8 mouse cellular contexts compared by ENCODE assay signal in genomic region chr9:110249823-110250543, GRCm38 (mm10). TPM values are rescaled to one million over a fixed set of nuclear protein-coding genes. Genes with fewer than 3 reads are reported as not detected.
DNase-seq lines count a peak whose midpoint lies in the region; ATAC-seq and TF ChIP-seq lines count a peak whose summit lies in the region.

No protein-coding gene starts in this region.

- H3K4me2 ChIP-seq in heart, embryonic 16.5 days (ENCODE audit: low read depth, low read length): 0 out of 2 replicates have a peak overlapping the region, but pooled peaks have one; percentile 6
- H3K4me2 ChIP-seq in intestine, embryonic 15.5 days (replicated peaks): peak overlapping the region; percentile 18
- peak overlapping the region; percentile 36 for H3K4me2 ChIP-seq in midbrain, embryonic 11.5 days

- no peak for TF ChIP-seq POLR2A in heart, adult 2 months (IDR thresholded peaks at IDR 0.05; ENCODE audit: insufficient read depth, low read depth, low read length)

- H3K4me3 ChIP-seq in heart, embryonic 16.5 days (ENCODE audit: low read length): no peak overlapping the region
- no peak overlapping the region for H3K4me3 ChIP-seq in heart, adult 2 months
- H3K4me3 ChIP-seq in intestine, embryonic 15.5 days (replicated peaks): no peak overlapping the region
- peak overlapping the region; percentile 9; the same call in 1 of the 2 replicates for H3K4me3 ChIP-seq in midbrain, embryonic 11.5 days (ENCODE audit: low read depth, low read length)

- intact Hi-C loops in heart, adult 2 months (cut with DNase I): no loop called here

- DNase-seq in heart, adult 2 months: no peak
- peak; percentile 43 for DNase-seq in embryo, embryonic 11.5 days (ENCODE audit: low read depth, low spot score)
- DNase-seq in midbrain, embryonic 11.5 days (ENCODE audit: low spot score, missing footprints): peak; percentile 97
- DNase-seq in yolk sac, embryonic 10.5 days (ENCODE audit: low spot score): peak; percentile 5
- DNase-seq in B cell, adult 2 months: no peak
- DNase-seq in spleen, postnatal 36 days (ENCODE audit: low spot score in 2 of 2): no peak

- no peak for TF ChIP-seq CTCF in heart, adult 2 months (IDR thresholded peaks at IDR 0.05)

- TF ChIP-seq EP300 in heart, adult 2 months (IDR thresholded peaks at IDR 0.05; ENCODE audit: insufficient read depth, low read depth, low read length): no peak

- H3K27ac ChIP-seq in heart, embryonic 16.5 days (ENCODE audit: low read length): no peak overlapping the region
- no peak overlapping the region for H3K27ac ChIP-seq in heart, adult 2 months
- H3K27ac ChIP-seq in intestine, embryonic 15.5 days: peak overlapping the region; percentile 81
- H3K27ac ChIP-seq in midbrain, embryonic 11.5 days (ENCODE audit: low read depth, low read length): peak overlapping the region; percentile 98

- ATAC-seq in heart, embryonic 16.5 days (replicated peaks; ENCODE audit: extremely low read depth, insufficient read depth, low FRiP score): no peak
- ATAC-seq in intestine, embryonic 15.5 days: no peak
- ATAC-seq in midbrain, embryonic 11.5 days (ENCODE audit: low FRiP score): peak; percentile 88

- H3K4me1 ChIP-seq in heart, embryonic 16.5 days (ENCODE audit: control insufficient read depth, insufficient read depth, low read length): peaks cover 10% of the 10 kb centered on the region
- H3K4me1 ChIP-seq in heart, adult 2 months (ENCODE audit: control insufficient read depth, insufficient read depth, low read length): peaks cover 3% of the 10 kb centered on the region; the same call in 1 of the 2 replicates
- peaks cover 15% of the 10 kb centered on the region for H3K4me1 ChIP-seq in intestine, embryonic 15.5 days (replicated peaks)
- peaks cover 38% of the 10 kb centered on the region for H3K4me1 ChIP-seq in midbrain, embryonic 11.5 days (ENCODE audit: control insufficient read depth, insufficient read depth, low read length)

- peak overlapping the region; percentile 47; the same call in 1 of the 2 replicates for H3K9ac ChIP-seq in heart, embryonic 16.5 days (ENCODE audit: low read length)
- H3K9ac ChIP-seq in heart, adult 2 months (ENCODE audit: low read depth, low read length): no peak overlapping the region
- H3K9ac ChIP-seq in intestine, embryonic 15.5 days: no peak overlapping the region
- H3K9ac ChIP-seq in midbrain, embryonic 11.5 days (ENCODE audit: low read length): peak overlapping the region; percentile 63

- no peaks in the 10 kb centered on the region for H3K9me3 ChIP-seq in heart, embryonic 16.5 days (replicated peaks; ENCODE audit: control insufficient read depth, low read length)
- no peaks in the 10 kb centered on the region for H3K9me3 ChIP-seq in intestine, embryonic 15.5 days
- no peaks in the 10 kb centered on the region for H3K9me3 ChIP-seq in midbrain, embryonic 11.5 days (ENCODE audit: control insufficient read depth, low read length)

- no peaks in the 10 kb centered on the region; the same call in 1 of the 2 replicates for H3K27me3 ChIP-seq in heart, embryonic 16.5 days (ENCODE audit: control insufficient read depth, insufficient read depth, low read length)
- H3K27me3 ChIP-seq in heart, adult 2 months (ENCODE audit: control insufficient read depth, insufficient read depth, low read length): peaks cover 3% of the 10 kb centered on the region
- H3K27me3 ChIP-seq in intestine, embryonic 15.5 days (replicated peaks): peaks cover 6% of the 10 kb centered on the region; the same call in 1 of the 2 replicates
- H3K27me3 ChIP-seq in midbrain, embryonic 11.5 days (ENCODE audit: control insufficient read depth, insufficient read depth, low read length): no peaks in the 10 kb centered on the region

- no peaks in the 10 kb centered on the region for H3K36me3 ChIP-seq in heart, embryonic 16.5 days (ENCODE audit: control insufficient read depth, insufficient read depth)
- no peaks in the 10 kb centered on the region for H3K36me3 ChIP-seq in heart, adult 2 months (ENCODE audit: control insufficient read depth, insufficient read depth, low read length)
- no peaks in the 10 kb centered on the region for H3K36me3 ChIP-seq in intestine, embryonic 15.5 days
- no peaks in the 10 kb centered on the region for H3K36me3 ChIP-seq in midbrain, embryonic 11.5 days (ENCODE audit: control insufficient read depth, insufficient read depth, low read length)

- 30% methylated on average over 11 of the region's 11 CpGs for WGBS in heart, embryonic 16.5 days
- WGBS in heart, adult 2 months: 35% methylated on average over 11 of the region's 11 CpGs
- WGBS in intestine, embryonic 15.5 days: 26% methylated on average over 11 of the region's 11 CpGs
- 3% methylated on average over 11 of the region's 11 CpGs for WGBS in midbrain, embryonic 11.5 days

- no peaks in the 10 kb centered on the region for H3K79me2 ChIP-seq in heart, adult 2 months (replicated peaks; ENCODE audit: control insufficient read depth, insufficient read depth, low read length)

RNA-seq across cellular contexts. Expression of gene Cspg5, which starts 6.4 kb away (rescaled TPM):
- 1.2 and 1.4 TPM in 2 replicates for polyA plus RNA-seq in heart, embryonic 16.5 days (2015; fragmentation: Nextera tagmentation; extraction: Ambion mirVana)
- total RNA-seq in heart, adult 2 months (2021): under 1 TPM; 0.21 to 0.23 TPM
- 0.15 and 0.29 TPM in 2 replicates for polyA plus RNA-seq in heart, adult 2 months (2012; rRNA removed)
- polyA plus RNA-seq in intestine, embryonic 15.5 days (2015; fragmentation: Nextera tagmentation; extraction: Ambion mirVana): 3.9 and 4.6 TPM in 2 replicates
- polyA plus RNA-seq in midbrain, embryonic 11.5 days (2014; fragmentation: Nextera tagmentation; extraction: Ambion mirVana): 12.9 and 14.2 TPM in 2 replicates

RNA-seq across cellular contexts. Expression of gene Elp6, which starts 55.0 kb away (rescaled TPM):
- polyA plus RNA-seq in heart, embryonic 16.5 days (2015; fragmentation: Nextera tagmentation; extraction: Ambion mirVana): 12.4 and 14.9 TPM in 2 replicates
- total RNA-seq in heart, adult 2 months (2021): 1 to 10 TPM; 2.2 to 2.3 TPM
- 4.5 and 4.7 TPM in 2 replicates for polyA plus RNA-seq in heart, adult 2 months (2012; rRNA removed)
- polyA plus RNA-seq in intestine, embryonic 15.5 days (2015; fragmentation: Nextera tagmentation; extraction: Ambion mirVana): 22.0 and 22.3 TPM in 2 replicates
- 32.8 and 40.2 TPM in 2 replicates for polyA plus RNA-seq in midbrain, embryonic 11.5 days (2014; fragmentation: Nextera tagmentation; extraction: Ambion mirVana)

Comparison
In these comparisons a context has a peak if more than half of its experiments do, and no peak if none do; other contexts are left out.
1. H3K9ac ChIP-seq: peak in heart, embryonic 16.5 days (single experiment) and midbrain, embryonic 11.5 days (single experiment); none in heart, adult 2 months (single experiment) and intestine, embryonic 15.5 days (single experiment).
2. H3K27ac ChIP-seq: peak in intestine, embryonic 15.5 days (single experiment) and midbrain, embryonic 11.5 days (single experiment); none in heart, embryonic 16.5 days (single experiment) and heart, adult 2 months (single experiment).
3. DNase-seq: peak in embryo, embryonic 11.5 days (single experiment), midbrain, embryonic 11.5 days (single experiment) and yolk sac, embryonic 10.5 days (single experiment); none in heart, adult 2 months (0 of 2), B cell, adult 2 months (0 of 2) and spleen, postnatal 36 days (0 of 2).
4. Peak in every context shown above with its lines, with median percentiles within 50 percentile points of each other: H3K4me2 ChIP-seq.